Mouse (Mus musculus) stomach, embryonic 14.5 days (tissue): Measurements from ENCODE around the gene Strc. TPM values are rescaled to one million over a fixed set of nuclear protein-coding genes. Genes with fewer than 3 reads are reported as not detected.

ENCODE experiments used
- ATAC-seq: fragments of 200-750 bp; cut with Nextera tagmentation; 2 replicates; pipeline ENCODE4 v1.8.0; 2017; ENCODE audit warnings: low read depth, moderate TSS enrichment; ENCODE audit not compliant: insufficient number of reproducible peaks, insufficient read depth, low FRiP score
- H3K27ac ChIP-seq: fragments of 300-500 bp; sonication (generic); 2 replicates; pipeline ENCODE4 v1.5.1; 2014; ENCODE audit warnings: mild to moderate bottlenecking, low read length, moderate library complexity, mixed read lengths
- H3K27me3 ChIP-seq: fragments of 300-500 bp; sonication (generic); 2 replicates; pipeline ENCODE4 v1.6.1; 2014; ENCODE audit warnings: low read length, control low read depth, mixed read lengths; ENCODE audit not compliant: control insufficient read depth, insufficient read depth
- H3K36me3 ChIP-seq: fragments of 300-500 bp; sonication (generic); 2 replicates; pipeline ENCODE4 v1.6.1; 2014; ENCODE audit warnings: mild to moderate bottlenecking, control low read depth, low read length, moderate library complexity, mixed read lengths; ENCODE audit not compliant: control insufficient read depth, insufficient read depth
- H3K4me1 ChIP-seq: fragments of 300-500 bp; sonication (generic); 2 replicates; pipeline ENCODE4 v1.6.1; 2014; ENCODE audit warnings: low read length, control low read depth, mixed read lengths; ENCODE audit not compliant: control insufficient read depth, insufficient read depth
- H3K4me2 ChIP-seq: fragments of 300-500 bp; sonication (generic); replicated peaks from 2 replicates; pipeline ENCODE4 v1.6.1; 2014; ENCODE audit warnings: low read depth, low read length, control low read depth
- H3K4me3 ChIP-seq: fragments of 300-500 bp; sonication (generic); 2 replicates; pipeline ENCODE4 v1.5.1; 2014; ENCODE audit warnings: low read depth, low read length, control low read depth
- H3K9ac ChIP-seq: fragments of 300-500 bp; sonication (generic); replicated peaks from 2 replicates; pipeline ENCODE4 v1.6.1; 2014; ENCODE audit warnings: low read depth, mild to moderate bottlenecking, control low read depth, low read length, moderate library complexity, mixed read lengths
- H3K9me3 ChIP-seq: fragments of 300-500 bp; sonication (generic); 2 replicates; pipeline ENCODE4 v1.6.1; 2016; ENCODE audit warnings: low read depth, low read length, control low read depth; ENCODE audit not compliant: control insufficient read depth
- WGBS: fragments of 180-500 bp; shearing (Covaris S2); extraction: QIAGEN DNeasy Blood & Tissue Kit; methylation state at CpG from one replicate; pipeline ENCODE4 v1.1.7; 2014; 5-methylcytosine and 5-hydroxymethylcytosine counted together
- polyA plus RNA-seq: library from polyadenylated mRNA; unstranded; fragments of >200 nt; fragmentation: Nextera tagmentation; extraction: Ambion mirVana; gene quantifications from 2 replicates; pipeline ENCODE4 v1.2.1, GENCODE M21; 2014

Gene Strc
- polyA plus RNA-seq, 1 experiment from 2014 or later = not detected

DNA sequence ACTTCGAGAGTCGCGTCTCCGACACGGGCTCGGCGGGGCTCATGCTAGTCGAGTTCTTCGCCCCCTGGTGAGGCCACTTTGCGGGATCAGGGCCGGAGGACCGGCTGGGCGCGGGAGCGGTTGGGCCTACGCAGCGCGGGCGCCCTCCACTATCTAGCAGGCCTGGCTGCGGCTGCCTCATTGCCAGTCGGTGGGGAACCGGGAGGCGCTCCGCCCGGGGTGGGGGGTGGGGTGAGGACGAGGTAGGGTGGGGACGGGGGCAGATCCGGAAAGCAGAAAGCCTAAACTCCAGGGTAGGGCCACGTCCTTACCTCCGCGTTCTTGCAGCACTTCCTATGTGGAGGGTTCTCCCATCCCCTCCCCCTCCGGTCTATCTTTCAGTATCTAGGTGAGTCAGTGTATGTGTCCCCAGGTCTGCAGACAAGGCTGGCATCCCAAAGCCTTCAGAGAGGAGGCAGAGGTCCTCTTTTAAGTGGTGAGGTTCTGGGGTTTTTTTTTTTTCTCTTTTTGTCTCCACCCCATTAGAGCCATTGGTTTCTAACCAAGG lies 27.2 kb upstream of the Strc start:
- Histone ChIP-seq H3K4me3 (peak overlapping the region; percentile 95), H3K9me3 (no peaks in the 10 kb centered on the region), H3K27ac (peak overlapping the region; percentile 99), H3K27me3 (no peaks in the 10 kb centered on the region), H3K4me2 (peak overlapping the region; percentile 72), H3K4me1 (peaks cover 21% of the 10 kb centered on the region), H3K9ac (peak overlapping the region; percentile 99), H3K36me3 (peaks cover 24% of the 10 kb centered on the region)
- WGBS = under 1% methylated on average over 32 of the region's 32 CpGs
- ATAC-seq = peak; percentile 46

DNA sequence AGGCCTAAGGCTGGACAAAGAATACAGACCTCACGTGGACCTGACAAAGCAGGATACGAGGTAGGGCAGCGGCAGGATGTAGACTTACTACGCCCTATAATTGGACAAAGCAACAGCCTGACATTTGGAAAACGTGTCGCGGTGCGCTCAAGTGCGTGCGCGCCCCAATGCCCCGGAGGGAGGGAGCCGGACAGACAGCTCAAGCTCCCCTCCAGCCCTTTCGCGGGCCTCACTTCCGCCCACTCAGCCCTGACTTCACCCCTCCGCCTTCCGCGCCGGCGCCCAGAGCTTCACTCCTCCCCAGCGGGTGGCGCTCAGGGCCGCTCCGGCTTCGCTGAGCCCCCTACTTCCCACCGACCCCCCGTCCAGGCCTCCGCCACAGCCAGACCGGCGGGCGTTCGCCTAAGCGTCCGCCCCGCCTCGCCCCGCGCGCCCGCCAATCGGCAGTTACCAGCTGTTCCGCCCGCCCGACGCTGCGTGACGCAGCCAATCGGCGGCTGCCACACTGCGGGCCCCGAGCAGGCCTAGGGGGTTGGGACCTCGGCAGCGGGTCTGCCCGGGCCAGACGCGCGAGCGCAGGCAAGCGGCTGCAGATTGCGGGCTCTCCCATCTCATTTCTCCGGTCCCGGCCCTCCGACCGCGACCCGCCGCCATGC lies 26.5 kb upstream of the Strc start, which contains the start of the genes Pdia3 and Catsper2:
Pdia3 (plus strand) TSS at position 389 of the 656 bp plus-strand sequence.
Catsper2 (minus strand) TSS at position 406 of the 656 bp plus-strand sequence.
- H3K9me3 ChIP-seq = no peaks in the 10 kb centered on the region
- no peaks in the 10 kb centered on the region for H3K27me3 ChIP-seq
- H3K4me2 ChIP-seq = peak within 1 kb of the TSS; percentile 72
- H3K4me1 ChIP-seq = peaks cover 21% of the 10 kb centered on the region
- H3K4me3 ChIP-seq = peak within 1 kb of the TSS; percentile 95
- ATAC-seq = peak; percentile 99
- WGBS = under 1% methylated on average over 64 of the region's 68 CpGs
- peak within 1 kb of the TSS; percentile 99 for H3K27ac ChIP-seq
- H3K9ac ChIP-seq = peak within 1 kb of the TSS; percentile 99
- peaks cover 19% of the 10 kb centered on the region for H3K36me3 ChIP-seq

DNA sequence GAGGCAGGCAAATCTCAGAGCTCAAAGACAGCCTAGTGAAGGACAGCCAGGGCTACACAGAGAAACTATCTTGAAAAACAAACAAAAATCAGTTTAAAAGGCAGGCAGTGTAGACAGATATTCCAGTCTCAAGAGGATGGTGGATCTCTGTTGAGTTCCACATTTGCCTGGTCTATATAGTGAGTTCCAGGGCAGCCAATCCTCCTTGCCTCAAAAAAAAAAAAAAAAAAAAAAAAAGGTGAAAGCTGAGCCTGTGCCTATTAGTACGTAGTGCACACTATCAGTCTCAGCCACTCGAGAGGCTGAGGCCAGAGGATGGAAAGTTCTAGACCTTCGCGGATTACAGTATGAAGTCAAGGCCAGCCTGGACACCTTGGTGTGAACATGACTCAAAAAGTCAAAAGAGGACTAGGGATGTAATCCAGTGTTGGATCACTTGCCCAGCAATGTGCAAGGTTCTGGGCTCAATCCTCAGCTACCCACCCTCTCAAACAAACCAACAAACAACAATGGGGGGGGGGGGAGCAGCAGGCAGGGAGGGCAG lies 25.9 kb upstream of the Strc start:
- no peaks in the 10 kb centered on the region for H3K9me3 ChIP-seq
- no peaks in the 10 kb centered on the region for H3K27me3 ChIP-seq
- peak overlapping the region; percentile 99 for H3K27ac ChIP-seq
- ATAC-seq = no peak
- peak overlapping the region; percentile 95 for H3K4me3 ChIP-seq
- WGBS = 7% methylated on average over 4 of the region's 4 CpGs
- peak overlapping the region; percentile 99 for H3K9ac ChIP-seq
- H3K36me3 ChIP-seq = peaks cover 13% of the 10 kb centered on the region
- H3K4me2 ChIP-seq = peak overlapping the region; percentile 72
- peaks cover 21% of the 10 kb centered on the region for H3K4me1 ChIP-seq

DNA sequence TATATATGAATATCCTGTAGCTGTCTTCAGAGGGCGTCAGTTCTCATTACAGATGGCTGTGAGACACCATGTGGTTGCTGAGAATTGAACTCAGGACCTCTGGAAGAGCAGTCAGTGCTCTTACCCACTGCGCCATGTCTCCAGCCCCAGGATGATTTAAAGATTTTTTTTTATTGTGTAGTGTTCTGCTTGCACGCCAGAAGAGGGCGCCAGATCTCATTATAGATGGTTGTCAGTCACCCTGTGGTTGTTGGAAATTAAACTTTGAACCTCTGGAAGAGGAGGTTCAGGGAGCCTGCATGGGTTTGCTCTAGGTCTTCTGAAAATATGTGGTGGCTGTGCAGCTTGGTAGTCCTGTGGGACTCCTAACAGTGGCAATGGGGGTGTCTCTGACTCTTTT lies 21.2 kb upstream of the Strc start:
- no peaks in the 10 kb centered on the region for H3K36me3 ChIP-seq
- no peak overlapping the region for H3K27ac ChIP-seq
- 33% methylated on average over 4 of the region's 4 CpGs for WGBS
- no peaks in the 10 kb centered on the region for H3K9me3 ChIP-seq
- H3K4me1 ChIP-seq = 0 out of 2 replicates have a peak, but pooled peaks cover 3% of the 10 kb centered on the region
- no peak overlapping the region for H3K4me3 ChIP-seq
- no peaks in the 10 kb centered on the region for H3K27me3 ChIP-seq
- no peak overlapping the region for H3K4me2 ChIP-seq
- ATAC-seq = no peak
- H3K9ac ChIP-seq = no peak overlapping the region

DNA sequence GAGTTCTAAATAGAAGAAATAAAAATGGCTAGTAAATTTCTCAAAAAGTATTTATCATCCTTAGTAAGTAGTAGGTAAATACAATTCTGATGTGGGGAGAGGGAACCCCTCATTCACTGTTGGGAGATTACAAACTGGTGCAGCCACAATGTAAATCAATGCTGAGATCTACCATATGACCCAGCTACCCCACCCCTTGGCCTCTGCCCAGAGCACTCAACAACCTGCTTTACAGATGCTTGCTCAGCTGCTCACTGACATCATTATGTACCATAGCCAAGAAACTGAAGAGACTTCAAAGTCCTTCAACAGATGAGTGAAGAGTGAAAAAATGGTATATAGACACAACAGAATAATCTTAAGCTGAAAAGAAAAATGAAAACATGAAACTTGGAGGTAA lies 16.3 kb upstream of the Strc start:
- H3K36me3 ChIP-seq = no peaks in the 10 kb centered on the region
- no peak overlapping the region for H3K27ac ChIP-seq
- no peak for ATAC-seq
- H3K4me2 ChIP-seq = no peak overlapping the region
- no peak overlapping the region for H3K4me3 ChIP-seq
- no peaks in the 10 kb centered on the region for H3K4me1 ChIP-seq
- H3K9me3 ChIP-seq = no peaks in the 10 kb centered on the region
- no peaks in the 10 kb centered on the region for H3K27me3 ChIP-seq
- H3K9ac ChIP-seq = no peak overlapping the region

DNA sequence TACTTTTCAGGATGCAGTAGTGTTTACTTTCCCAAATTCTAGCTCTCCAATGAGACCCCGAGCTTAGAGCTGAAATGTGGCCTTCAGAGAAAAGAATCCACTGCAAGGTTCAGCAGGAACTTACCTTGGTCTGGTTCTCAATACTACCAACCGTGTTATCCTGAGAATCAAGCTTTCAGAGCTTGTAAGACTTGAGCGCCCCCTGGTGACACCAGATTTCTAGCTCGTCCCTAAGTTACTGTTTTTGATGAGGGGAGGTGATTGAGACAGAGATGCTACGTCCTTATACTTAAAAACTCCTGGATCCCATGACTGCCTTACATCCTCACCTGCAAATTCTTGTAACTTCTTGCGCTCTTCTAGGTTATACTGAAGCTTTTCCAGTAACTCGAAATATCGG lies 9.7 kb upstream of the Strc start:
- no peaks in the 10 kb centered on the region for H3K9me3 ChIP-seq
- H3K27me3 ChIP-seq = no peaks in the 10 kb centered on the region
- no peak overlapping the region for H3K27ac ChIP-seq
- no peaks in the 10 kb centered on the region for H3K4me1 ChIP-seq
- H3K4me3 ChIP-seq = no peak overlapping the region
- no peak overlapping the region for H3K4me2 ChIP-seq
- no peak overlapping the region for H3K9ac ChIP-seq
- 10% methylated on average over 8 of the region's 8 CpGs for WGBS
- ATAC-seq = no peak
- no peaks in the 10 kb centered on the region for H3K36me3 ChIP-seq

DNA sequence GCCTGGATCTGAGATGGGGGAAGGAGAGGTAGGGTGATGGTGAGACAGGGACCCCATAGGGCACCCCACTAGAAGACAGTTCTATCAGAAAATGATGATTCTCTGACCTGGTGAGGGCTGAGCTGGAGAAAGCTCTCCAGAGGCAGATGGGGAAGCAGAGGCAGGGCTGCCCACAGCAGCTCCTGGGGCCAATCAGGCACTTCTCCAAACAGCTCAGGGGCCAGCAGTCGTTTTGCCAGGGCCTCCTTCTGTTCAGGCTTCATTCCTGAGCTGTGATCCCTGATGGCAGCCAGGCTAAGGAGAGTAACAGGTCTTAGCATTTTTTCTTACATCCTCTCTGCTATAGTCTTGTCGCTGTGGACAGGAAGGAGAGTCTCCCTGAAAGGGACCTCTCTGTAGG lies 12.2 kb downstream of the Strc start:
- 35% methylated on average over 2 of the region's 2 CpGs for WGBS
- no peaks in the 10 kb centered on the region for H3K36me3 ChIP-seq
- no peak overlapping the region for H3K4me2 ChIP-seq
- ATAC-seq = no peak
- no peak overlapping the region for H3K27ac ChIP-seq
- H3K27me3 ChIP-seq = no peaks in the 10 kb centered on the region
- no peaks in the 10 kb centered on the region for H3K4me1 ChIP-seq
- no peaks in the 10 kb centered on the region for H3K9me3 ChIP-seq
- no peak overlapping the region for H3K9ac ChIP-seq
- no peak overlapping the region for H3K4me3 ChIP-seq

DNA sequence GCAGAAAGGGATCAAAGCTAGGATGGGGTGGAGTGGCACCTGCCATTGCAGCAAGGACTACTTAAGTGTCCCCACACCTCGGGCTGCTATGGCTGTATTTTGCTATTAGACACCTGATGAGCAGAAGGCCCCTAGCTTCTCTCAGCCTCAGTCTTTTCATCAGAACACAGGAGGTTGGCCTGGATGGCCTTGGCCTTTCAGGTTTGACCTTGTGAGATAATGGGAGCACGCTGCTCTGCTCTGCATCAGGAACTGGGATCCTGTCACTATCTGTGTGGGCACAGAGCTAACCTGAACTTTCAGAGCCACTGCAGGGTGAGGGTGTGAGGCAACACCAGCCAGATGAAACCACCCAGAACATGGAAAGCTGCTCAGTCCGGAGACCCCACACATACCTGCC lies 14.7 kb downstream of the Strc start:
- WGBS = 58% methylated on average over 3 of the region's 3 CpGs
- Histone ChIP-seq H3K4me1 (no peaks in the 10 kb centered on the region), H3K9me3 (no peaks in the 10 kb centered on the region), H3K4me3 (no peak overlapping the region), H3K27me3 (no peaks in the 10 kb centered on the region), H3K36me3 (no peaks in the 10 kb centered on the region), H3K9ac (no peak overlapping the region), H3K4me2 (no peak overlapping the region), H3K27ac (no peak overlapping the region)
- no peak for ATAC-seq
